Mouse (Mus musculus) hindlimb bud, embryonic 11.5 days (tissue): ENCODE data around the gene Hopx.

Experiments
- DNase-seq: peaks from one replicate; pipeline ENCODE4 v3.0.0-alpha.2; 2012; ENCODE audit warnings: low read depth, low spot score; ENCODE audit errors: extremely low spot score

The Hopx gene

DNA sequence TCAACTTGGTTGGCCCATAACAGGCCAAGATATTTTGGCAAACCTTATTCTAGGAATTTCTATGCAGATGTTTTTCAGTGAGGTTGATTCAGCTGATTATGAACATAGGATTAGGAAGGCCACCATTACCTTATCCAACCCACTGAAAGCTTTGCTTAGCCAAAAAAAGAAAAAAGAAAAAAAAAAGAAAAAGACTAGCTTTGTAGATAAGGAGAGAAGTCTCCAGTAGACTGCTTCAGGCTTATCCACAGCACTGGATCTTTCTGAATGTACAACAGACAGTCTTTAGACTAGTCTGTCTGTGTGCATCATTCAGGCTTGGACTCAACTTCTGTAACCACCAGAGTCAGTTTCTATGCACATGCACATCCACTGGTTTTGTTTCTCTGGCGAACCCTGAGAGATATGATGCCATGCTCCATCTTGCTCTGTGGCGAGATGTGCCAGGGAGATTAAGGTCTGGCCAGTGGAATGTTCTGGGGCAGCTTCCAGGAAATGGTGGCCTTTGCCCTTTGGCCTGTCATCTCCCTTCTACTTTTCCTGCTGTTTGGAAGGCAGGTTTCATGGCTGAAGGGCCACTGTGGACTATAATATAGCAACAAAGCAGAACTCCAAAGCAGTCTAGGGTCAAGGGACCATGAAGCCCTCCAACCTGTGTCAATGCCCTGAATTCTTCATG is 17.7 kb upstream of the Hopx start:
- no peak for DNase-seq

DNA sequence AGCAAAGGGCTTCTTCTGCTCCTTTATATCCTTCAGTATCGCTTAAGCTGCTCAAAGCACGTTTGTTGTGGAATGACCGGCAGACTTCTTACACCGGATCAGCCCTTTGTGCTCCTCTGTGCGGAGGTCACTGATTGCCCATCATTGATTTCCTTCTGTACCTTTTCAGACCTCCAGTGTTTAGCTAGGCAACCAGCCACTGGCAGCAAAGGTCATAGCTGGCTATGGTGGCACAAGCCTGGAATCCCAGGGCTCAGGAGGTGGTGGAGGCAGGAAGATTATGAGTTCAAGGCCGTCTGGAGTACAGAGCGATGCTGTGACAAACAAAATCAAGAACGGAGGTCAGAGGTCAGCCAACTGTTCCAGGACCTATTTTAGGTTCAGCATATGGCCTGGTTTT is 17.0 kb upstream of the Hopx start:
- no peak for DNase-seq

DNA sequence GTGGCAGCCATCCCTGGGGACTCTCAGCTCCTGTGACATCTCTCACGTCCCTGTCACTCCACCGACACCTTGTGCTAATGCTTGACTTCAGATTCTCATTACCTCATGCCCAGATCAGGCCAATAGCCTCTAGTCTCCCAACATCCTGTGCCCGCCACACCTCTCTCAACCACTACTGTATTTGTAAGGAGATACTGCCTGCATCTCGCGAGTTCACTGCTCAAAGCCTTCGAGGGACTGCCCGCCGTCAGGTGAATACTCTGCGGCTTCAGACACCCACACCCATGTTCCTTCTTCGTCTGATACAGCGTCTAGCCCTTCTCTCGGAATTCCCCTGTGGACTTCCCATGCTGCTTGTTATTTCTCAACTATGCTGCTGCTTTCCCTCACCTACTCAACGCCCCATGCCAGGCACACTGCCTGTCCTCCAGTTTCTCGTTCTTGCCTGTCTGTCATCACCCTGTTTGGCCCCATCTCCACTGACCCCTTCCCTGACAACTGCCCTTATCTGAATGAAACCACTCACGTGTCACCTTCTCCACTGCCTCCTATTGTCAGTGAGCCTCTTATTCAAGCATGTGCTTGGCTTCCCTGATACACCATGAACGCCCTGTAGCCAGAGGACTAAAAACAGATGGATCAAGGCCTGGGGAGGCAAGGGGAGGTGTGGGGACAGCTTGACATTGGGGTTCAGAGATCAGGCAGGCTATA is 15.5 kb upstream of the Hopx start:
- no peak for DNase-seq

DNA sequence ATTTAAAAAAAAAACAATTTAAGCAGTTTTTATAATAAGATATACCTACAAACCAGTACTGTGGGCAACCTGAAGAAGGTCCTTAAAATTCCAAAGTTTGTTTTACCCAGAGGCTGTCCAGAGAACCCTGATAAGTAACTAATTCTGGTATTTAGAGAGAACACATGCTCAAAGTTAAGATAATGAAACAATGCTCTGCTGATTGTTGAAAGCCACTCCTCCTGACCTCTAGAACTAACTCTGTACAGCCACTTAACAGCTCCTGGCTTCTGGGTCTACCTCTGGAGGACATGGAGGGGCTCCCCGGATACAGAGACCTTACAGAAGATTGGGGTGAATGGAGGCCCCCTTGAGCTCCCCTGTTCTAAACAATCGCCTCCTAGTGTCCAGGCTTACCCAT is 15.0 kb upstream of the Hopx start:
- no peak for DNase-seq

DNA sequence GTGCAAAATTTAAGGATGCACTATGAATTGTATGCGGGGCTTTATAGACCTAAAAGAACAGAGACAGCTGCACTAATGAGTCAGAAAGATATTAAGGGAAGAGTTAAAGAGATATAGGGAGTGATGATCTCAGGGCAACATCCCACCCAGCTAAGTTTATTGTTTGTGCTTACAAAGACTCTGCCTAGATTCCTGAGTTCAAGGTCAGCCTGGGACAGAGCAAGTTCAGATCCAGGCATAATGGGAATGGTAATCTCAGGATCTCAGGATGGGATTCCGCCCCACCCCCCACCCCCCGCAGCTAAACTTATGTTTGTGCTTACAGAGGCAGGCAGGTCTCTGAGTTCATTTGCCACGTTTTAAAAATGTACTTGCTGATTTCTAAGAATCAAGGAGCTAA is 13.9 kb upstream of the Hopx start:
- no peak for DNase-seq

DNA sequence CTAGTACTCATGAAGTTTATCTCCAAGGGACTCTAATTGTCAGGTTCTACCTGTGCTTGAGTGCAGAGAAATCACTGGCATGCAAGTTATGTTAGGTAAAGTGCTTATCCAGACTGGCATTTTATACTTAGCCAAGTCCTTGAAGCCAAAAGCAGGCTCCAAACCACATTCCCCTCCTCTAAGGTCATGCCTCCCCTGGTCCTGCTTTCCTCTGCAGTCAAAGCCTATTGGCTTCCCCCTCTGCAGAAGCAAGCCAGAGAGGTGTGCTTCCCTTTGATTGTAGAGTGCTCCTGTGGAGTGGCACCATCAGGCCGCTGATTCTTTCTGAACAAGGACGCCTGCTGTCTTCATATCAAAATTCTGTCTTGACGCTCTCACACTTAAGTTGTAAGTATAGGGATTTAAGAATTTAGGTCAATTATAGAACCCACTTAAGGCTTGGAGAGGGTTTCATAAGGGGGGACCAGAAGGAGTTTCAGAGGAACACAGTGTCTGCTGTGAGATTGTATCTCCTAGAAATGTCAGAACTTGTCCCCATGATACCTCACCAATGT is 11.6 kb upstream of the Hopx start:
- no peak for DNase-seq

DNA sequence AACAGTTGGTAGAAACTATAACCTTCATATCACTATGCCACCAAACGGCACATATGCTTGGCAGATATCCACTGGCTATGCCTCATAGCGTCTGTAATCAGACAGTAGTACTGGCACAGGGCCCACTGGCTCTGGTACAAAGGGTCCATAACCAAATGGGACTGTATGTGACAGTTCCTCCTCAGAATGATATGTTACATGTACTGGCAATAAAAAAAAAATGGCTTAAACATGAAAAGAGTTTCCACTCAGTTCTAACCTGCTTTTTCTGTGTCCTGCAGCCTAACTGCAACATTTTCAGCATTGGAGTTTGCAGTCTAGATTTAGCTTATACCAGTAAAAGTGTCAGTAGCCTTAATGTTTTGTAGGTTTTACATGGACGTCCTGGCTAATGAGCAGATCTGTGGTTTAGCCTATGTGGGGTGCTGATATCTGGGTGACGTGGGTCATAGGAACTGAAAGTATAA is 9.9 kb upstream of the Hopx start:
- no peak for DNase-seq

DNA sequence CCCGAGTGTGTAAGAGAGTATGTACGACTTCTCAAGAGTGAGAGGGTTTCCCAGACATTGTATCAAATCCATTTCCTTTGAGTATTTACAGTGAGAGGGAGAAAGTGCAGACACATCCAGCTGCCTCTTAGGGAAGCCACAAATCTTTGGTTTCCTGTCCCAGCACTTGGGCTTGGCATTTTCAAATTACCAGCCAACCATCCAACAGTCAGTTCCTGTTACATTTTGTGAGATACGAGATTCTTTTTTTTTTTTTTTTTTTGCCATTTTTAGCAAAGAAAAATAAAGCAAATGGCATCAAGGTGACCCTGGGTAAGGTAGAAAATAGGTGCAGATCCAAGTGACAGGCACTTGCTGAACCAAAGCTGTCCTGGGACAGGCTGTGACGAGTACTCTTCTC is 9.2 kb upstream of the Hopx start:
- no peak for DNase-seq

DNA sequence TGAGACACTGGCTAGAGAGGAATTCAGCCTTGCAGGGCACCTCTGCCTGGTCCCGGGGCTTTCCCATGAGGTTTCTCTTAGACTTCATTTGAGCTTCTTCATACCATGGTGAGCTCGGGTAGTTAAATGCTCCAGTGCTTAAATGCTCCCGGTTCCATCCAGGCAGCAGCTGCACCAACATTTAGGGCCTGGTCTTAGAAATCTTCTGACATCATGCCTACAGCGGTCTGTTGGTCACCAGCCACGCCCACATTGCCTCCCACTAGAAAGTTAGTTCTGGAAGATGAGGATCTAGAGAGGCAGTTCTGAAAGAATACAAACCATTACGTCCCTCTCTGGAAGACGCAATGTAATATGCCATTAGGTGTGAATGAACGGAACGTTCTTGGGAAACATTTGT is 8.7 kb upstream of the Hopx start:
- no peak for DNase-seq

DNA sequence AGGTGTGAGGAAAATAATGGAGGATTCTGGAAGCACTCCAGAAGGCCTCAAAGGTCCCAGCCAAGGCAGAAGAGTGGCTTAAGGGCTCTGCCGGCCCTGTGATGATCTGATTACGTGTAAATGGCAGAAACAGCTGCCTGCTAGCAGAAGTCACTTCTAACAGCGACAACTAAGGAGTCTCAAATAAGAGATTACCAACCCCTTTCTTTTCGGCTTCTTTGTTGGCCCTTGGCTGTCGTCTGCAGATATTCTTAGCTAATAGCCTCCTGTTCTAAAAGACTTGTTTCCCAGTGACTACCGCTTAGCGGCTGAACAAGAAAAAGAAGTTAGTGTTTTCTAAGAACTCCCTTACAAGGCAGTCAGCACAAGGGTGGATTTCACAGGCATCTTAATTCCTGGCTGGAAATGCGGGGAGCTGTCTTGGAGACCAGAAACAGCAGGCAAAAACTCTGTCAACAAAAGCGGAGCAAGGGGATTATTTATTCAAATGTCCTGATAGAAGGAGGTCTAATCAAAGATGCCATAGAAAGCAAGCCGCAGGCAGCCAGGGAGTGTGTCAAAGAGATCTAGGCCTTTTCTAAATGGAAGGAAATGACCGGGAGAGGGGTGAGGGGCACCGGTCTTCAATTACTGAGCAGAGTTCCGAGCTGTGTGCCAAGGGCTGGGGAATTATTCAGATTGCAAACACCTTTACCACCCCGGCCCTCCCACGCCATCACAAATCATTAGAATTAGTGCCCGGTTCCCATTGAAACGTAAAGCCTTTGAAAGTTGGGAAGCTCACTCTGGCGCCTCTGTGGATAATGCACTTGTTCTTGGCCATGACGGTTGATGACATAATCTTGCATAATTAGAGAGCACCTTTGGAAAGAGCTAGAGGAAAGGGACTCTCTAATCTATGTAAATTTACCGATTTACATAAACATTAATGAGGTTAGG is 7.6 kb upstream of the Hopx start:
- DNase-seq: no peak

DNA sequence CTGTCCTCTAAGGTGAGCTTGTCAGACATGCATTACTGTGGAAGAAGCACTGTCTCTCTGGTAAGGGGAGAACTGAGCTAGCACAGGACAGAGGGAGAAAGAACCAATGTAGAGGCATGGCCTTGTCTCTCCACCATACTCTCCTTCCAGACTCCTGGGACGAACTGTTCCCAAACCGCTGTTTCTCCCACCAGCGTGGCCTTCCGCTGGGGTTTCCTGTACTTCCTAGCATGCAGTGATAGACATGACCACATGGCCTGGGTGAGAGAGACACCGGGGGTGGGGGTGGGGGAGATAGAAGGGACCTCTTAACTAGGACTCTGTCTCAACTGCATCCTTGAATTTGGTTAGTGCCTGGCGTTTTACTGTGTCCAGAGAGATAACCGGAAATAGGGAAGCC is 5.8 kb upstream of the Hopx start:
- no peak for DNase-seq

DNA sequence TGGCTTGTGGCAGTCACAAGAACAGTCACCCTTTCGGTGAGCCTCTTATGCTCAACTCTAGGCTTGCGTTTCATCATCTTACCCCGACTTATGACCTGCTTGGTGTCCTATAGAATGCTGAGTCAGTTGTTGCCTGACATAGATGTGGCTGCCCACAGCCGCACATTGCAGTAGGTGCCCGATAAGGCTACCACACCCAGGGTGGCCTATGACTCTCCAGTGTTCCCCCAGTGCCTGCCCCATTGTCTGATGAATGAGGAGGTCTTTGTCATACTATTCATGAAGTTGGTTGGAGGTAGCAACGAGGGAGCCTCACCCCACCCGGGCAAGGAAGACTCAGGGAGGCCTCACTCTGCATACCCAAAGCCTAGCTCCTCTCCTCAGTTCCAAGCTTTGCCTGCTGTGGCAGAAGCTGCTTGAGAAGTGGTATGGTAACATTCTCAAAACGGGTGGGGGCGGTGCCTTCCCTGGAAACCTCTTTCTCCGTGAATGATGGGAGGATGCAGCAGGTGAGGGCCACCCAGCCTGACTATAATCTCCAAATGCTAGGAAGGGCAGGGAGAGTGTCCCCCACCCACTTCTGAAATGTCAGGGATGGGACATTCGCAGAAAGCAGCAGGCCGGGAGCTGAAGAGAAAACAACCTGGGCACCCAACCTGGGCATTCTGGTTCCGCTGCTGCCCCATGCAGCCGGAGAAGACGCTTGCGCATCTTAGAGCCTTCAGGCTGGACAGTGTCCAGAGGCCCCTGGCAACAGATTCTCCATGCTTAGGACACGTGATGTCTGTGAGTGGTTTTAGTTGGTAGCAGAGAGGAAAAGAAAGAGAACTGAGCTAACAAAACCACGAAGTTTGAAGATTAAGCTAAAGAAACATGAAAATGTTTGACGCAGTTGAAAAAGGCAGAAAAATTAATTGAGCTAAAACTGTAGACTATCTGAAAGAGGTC is 4.8 kb upstream of the Hopx start:
- no peak for DNase-seq

DNA sequence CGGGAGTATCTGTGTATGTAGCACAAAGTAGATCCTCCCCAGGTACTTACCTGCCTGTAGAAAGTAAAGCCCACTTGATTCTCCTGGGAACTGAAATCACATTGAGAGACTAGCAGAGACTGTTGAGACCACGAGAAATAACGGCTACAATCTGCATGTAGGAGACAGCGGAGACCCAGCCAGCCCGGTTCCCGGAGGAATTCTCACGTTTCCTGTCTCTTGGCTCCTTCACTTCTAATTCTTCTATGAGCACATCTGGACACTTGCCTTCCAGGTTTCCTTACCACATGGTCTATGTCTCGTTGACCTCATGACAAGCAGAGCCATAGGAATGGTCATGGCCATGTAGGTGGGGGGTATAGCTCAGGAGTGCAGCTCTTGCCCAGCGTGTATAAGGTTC is 811 bp upstream of the Hopx start:
- no peak for DNase-seq

DNA sequence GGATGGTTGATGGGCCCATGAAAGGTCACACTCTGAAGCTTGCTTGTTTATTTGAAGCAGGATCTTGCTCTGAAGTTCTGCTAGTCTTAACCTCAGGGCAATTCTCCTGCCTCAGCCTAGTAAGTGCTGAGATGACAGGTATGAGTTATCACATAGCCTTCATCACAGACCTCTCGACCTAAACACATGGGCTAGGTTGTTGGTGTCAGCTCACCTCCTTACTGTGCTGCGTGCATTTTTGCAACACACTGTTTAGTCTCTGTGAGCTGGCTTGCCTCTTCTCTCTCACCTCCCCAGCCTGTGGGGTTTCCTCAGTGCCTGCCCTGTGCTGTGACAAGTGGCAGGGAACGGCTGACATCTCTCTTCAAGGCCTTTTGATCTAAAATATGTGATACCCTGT is 1.1 kb downstream of the Hopx start:
- DNase-seq: no peak

DNA sequence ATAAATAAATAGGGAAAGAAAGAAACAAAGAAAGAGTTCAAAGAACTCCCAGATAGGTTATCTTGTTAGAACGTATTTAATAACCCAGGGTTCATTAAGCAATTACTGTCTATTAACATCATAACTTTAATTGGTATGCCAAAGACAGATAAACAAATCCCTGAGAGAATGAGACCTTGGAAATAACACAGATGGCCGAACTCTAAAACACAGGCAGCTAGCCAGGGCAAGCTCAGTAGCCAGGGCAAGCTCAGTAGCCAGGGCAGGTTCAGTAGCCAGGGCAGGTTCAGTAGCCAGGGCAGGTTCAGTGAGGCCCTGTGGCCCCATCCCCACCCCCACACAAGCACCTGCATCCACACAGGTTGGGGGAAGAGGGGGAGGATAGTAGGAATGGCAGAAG is 2.9 kb downstream of the Hopx start:
- no peak for DNase-seq

DNA sequence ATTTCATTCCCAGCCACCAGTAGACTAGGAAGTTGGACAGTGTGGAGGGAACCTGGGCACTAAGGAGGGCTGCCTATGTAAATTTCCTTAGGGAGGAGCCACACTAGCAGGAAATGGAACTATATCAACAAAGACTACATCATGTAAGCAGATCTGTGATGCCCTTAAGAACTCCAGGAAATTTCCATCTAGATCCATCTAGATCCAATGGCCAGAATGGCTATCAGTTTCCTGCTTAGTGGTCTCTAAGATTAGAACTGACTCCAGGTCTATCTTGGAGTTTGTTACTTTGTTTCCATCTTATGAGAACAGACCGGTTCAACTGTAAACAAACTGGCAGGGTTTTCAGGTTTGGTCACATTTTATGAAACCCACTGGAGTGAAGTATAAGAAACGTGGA is 5.1 kb downstream of the Hopx start:
- DNase-seq: no peak

DNA sequence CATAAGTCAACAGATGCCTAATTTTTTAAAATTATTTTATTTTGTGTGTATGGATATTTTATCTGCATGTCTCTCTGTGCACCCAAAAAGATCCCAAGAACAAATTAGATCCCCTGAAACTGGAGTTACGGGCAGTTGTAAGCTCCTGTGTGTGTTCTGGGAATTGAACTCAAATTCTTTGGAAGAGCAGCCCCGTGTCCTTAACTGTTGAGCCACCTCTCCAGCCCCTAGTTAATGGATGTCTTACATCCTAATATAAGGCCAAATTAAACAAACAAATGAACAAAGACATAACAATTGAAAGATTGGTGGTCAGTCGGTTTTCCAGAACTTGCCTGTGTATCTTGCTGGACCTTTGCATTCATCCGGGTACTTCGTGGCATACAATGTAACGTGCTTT is 6.1 kb downstream of the Hopx start:
- DNase-seq: no peak

DNA sequence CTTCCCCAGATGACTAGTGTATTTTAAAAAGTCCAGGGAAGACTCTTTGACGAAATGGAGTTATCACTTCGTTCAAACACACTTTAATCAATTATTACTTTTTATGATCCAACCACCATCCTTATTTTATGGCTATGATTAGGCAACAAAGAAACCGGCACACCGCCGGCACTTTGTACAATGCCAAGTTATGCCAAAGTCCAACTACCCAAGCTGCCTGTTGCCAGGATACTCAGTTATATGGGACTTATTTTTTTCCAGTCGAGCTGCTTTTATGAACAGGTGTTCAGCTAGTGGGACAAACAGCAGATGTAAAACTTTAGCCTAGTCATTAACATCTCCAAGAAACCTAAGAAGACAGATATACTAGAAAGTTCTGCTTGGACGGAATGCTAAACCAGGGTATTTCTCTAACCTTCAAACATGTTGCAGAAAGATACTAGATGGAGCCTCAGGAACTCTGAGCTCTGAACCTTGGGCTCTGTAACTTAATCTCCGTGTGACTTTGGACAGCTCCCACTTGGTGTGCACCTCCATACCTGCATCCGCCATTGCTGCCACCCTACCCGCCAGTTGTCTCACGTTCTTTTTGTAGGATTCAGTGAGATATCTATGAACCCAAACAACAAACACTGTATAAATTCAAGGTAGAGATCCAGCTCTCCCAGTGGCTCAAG is 7.6 kb downstream of the Hopx start:
- no peak for DNase-seq

DNA sequence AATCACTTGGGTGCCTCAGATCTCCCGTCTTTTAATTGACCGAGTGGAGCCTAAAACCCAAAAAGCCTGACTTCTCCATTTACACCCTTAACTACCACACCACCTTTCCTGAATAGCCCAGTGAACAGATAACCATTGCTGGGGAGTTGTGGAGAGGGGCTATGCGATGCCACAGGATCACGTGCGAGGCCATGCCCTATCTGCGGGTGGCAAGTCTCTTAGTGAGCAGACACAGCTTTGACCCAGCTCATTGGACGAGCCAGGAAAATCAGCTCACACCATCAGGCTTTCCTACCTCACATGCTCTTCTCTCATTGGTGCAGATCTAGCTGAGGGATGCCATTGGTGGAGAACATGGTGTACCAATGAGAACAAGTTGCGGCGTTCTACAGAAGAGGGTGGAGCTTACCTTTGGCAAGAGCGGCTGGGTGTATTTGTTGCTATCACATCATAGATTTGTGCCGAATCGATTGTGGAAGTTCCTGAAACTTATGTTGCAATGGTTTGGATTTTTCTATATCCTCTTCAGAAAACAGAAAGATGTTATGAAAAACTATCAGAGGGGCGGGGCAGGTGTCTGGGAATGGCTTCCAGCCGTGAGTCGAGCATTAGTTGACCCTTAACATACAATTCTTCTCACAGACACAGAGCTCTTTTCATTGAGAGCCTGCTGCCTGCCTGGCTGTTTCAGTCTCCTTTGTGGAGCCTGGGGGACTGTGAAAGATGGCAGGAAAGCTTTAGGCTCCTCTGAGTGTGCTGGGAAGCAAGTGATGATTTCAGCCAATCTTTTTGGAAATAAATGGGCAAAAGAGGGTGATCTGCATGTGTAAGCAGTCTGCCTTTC is 12.2 kb downstream of the Hopx start:
- DNase-seq: no peak
